Mouse (Mus musculus) liver, adult (tissue): ENCODE results near the gene Nfe2l1.

Experiments used
- GATA4 ChIP-seq: IDR thresholded peaks from 2 replicates; pipeline ENCODE4 v1.6.1; 2014; ENCODE audit warnings: mild to moderate bottlenecking, low read length; ENCODE audit not compliant: insufficient replicate concordance

The Nfe2l1 gene

GRCm38 (mm10) chr11:96829813-96830538 is at the start of gene Nfe2l1:
Gene Nfe2l1, minus strand, starts transcription at chr11:96829968.
- no peak for TF ChIP-seq GATA4

- TF ChIP-seq GATA4, result no peak
Measured at GRCm38 (mm10) chr11:96879359-96879758, 49.6 kb upstream of the Nfe2l1 start.

- TF ChIP-seq GATA4, result no peak
Measured at GRCm38 (mm10) chr11:96878715-96879114, 48.9 kb upstream of the Nfe2l1 start.

GRCm38 (mm10) chr11:96877071-96877470 is 47.3 kb upstream of the Nfe2l1 start:
- no peak for TF ChIP-seq GATA4

GRCm38 (mm10) chr11:96876300-96877040 is 46.7 kb upstream of the Nfe2l1 start:
- no peak for TF ChIP-seq GATA4

- no peak for TF ChIP-seq GATA4
Measured at GRCm38 (mm10) chr11:96875745-96876144, 46.0 kb upstream of the Nfe2l1 start.

- no peak for TF ChIP-seq GATA4
Measured at GRCm38 (mm10) chr11:96875270-96875669, 45.5 kb upstream of the Nfe2l1 start.

GRCm38 (mm10) chr11:96873601-96874140 is 43.9 kb upstream of the Nfe2l1 start:
- no peak for TF ChIP-seq GATA4

GRCm38 (mm10) chr11:96872441-96873379 is 42.9 kb upstream of the Nfe2l1 start:
- no peak for TF ChIP-seq GATA4

- no peak for TF ChIP-seq GATA4
Measured at GRCm38 (mm10) chr11:96867149-96867548, 37.4 kb upstream of the Nfe2l1 start.

- TF ChIP-seq GATA4, result no peak
Measured at GRCm38 (mm10) chr11:96863206-96863995, 33.6 kb upstream of the Nfe2l1 start.

GRCm38 (mm10) chr11:96862534-96862933 is 32.8 kb upstream of the Nfe2l1 start:
- no peak for TF ChIP-seq GATA4

GRCm38 (mm10) chr11:96861878-96862289 is 32.1 kb upstream of the Nfe2l1 start:
- peak; percentile 32; the same call in 1 of the 2 replicates for TF ChIP-seq GATA4

GRCm38 (mm10) chr11:96861446-96861845 is 31.7 kb upstream of the Nfe2l1 start:
- TF ChIP-seq GATA4, result no peak

- no peak for TF ChIP-seq GATA4
Measured at GRCm38 (mm10) chr11:96860564-96860963, 30.8 kb upstream of the Nfe2l1 start.

- no peak for TF ChIP-seq GATA4
Measured at GRCm38 (mm10) chr11:96859635-96860034, 29.9 kb upstream of the Nfe2l1 start.
